Mouse (Mus musculus) cerebellum, adult 9-10 months (tissue): ENCODE measurements at regions not wholly inside any gene's neighbourhood (a gene's known extent, or its start where the extent isn't known, plus 50 kb on each side); places are given as distances from the start of the nearest gene placed in this dataset.

ENCODE experiments used
- DNase-seq: peaks from one replicate; pipeline ENCODE4 v3.0.0; 2022

- no peak for DNase-seq
Measured at GRCm38 (mm10) chr15:56604266-56604665, 873.2 kb downstream of the Slc22a22 start.

GRCm38 (mm10) chr15:56592656-56593055, 884.8 kb downstream of the Slc22a22 start:
- DNase-seq = no peak

- DNase-seq = no peak
Measured at GRCm38 (mm10) chr15:56580745-56581515, 896.5 kb downstream of the Slc22a22 start.

- no peak for DNase-seq
Measured at GRCm38 (mm10) chr15:56563192-56563591, 914.2 kb downstream of the Slc22a22 start.

GRCm38 (mm10) chr15:56562785-56563184, 914.6 kb downstream of the Slc22a22 start:
- DNase-seq = no peak

GRCm38 (mm10) chr15:56562143-56562542, 915.3 kb downstream of the Slc22a22 start:
- no peak for DNase-seq

- DNase-seq = no peak
Measured at GRCm38 (mm10) chr15:56554386-56554785, 923.0 kb downstream of the Slc22a22 start.

- no peak for DNase-seq
Measured at GRCm38 (mm10) chr15:56553851-56554250, 923.6 kb downstream of the Slc22a22 start.

- no peak for DNase-seq
Measured at GRCm38 (mm10) chr15:56531529-56531928, 945.9 kb downstream of the Slc22a22 start.

GRCm38 (mm10) chr15:56518379-56518778, 959.0 kb downstream of the Slc22a22 start:
- no peak for DNase-seq

- no peak for DNase-seq
Measured at GRCm38 (mm10) chr15:56516095-56516494, 961.3 kb downstream of the Slc22a22 start.

- no peak for DNase-seq
Measured at GRCm38 (mm10) chr15:56498774-56499173, 978.7 kb downstream of the Slc22a22 start.

GRCm38 (mm10) chr15:56497757-56498156, 979.7 kb downstream of the Slc22a22 start:
- no peak for DNase-seq

GRCm38 (mm10) chr15:56496355-56496754, 981.1 kb downstream of the Slc22a22 start:
- DNase-seq = no peak

- no peak for DNase-seq
Measured at GRCm38 (mm10) chr15:56485931-56486330, 991.5 kb downstream of the Slc22a22 start.

- DNase-seq = no peak
Measured at GRCm38 (mm10) chr15:56484693-56485092, 992.7 kb downstream of the Slc22a22 start.

GRCm38 (mm10) chr15:56479682-56480081, 997.7 kb downstream of the Slc22a22 start:
- no peak for DNase-seq

GRCm38 (mm10) chr15:56479015-56479414, 998.4 kb downstream of the Slc22a22 start:
- no peak for DNase-seq

- DNase-seq = no peak
Measured at GRCm38 (mm10) chr15:56473679-56474078, 1003.7 kb downstream of the Slc22a22 start.

- DNase-seq = peak; percentile 14
Measured at GRCm38 (mm10) chr15:56451881-56452280, 1025.5 kb downstream of the Slc22a22 start.

- DNase-seq = no peak
Measured at GRCm38 (mm10) chr15:56448015-56448645, 1029.3 kb downstream of the Slc22a22 start.

- DNase-seq = no peak
Measured at GRCm38 (mm10) chr15:56440171-56440570, 1037.3 kb downstream of the Slc22a22 start.

GRCm38 (mm10) chr15:56438370-56438769, 1039.1 kb downstream of the Slc22a22 start:
- no peak for DNase-seq

- no peak for DNase-seq
Measured at GRCm38 (mm10) chr15:56436131-56436530, 1041.3 kb downstream of the Slc22a22 start.
